Mouse (Mus musculus) brain, adult 10 weeks (tissue): Measurements from ENCODE around the gene Ube2dnl1. TPM values are rescaled to one million over a fixed set of nuclear protein-coding genes. Genes with fewer than 3 reads are reported as not detected.

Experiments used
- polyA plus RNA-seq: library from polyadenylated mRNA; stranded (reverse); fragments of 350-450 nt; fragmentation: Illumina TruSeq; extraction: RNeasy Lipid Tissue Mini Kit (QIAGEN cat#74804); gene quantifications from one replicate; pipeline ENCODE4 v1.2.3, GENCODE M21; 2015; ENCODE audit warnings: low read depth, low replicate concordance

Gene Ube2dnl1
- not detected for polyA plus RNA-seq

DNA sequence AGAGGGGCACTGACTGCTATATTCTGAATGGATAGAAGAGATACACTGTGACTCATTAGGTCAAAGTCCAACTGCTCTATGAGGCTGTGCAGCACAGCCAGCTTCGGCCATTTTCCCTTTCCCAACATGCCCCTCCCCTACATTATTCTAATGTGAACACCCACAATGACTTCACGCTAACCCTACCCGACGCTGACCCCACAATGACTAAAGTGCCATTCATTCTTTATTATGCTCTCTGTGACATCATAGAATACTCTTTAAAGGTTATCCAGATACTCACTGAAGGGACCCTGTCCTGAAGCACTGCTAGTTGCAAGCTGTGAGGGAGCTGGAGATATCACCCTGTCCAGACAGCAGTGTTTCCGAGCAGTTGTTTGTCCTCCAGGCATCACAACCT, at the start of gene Ube2dnl1:
Ube2dnl1 (plus strand) TSS at position 301 of the 400 bp plus-strand sequence.

DNA sequence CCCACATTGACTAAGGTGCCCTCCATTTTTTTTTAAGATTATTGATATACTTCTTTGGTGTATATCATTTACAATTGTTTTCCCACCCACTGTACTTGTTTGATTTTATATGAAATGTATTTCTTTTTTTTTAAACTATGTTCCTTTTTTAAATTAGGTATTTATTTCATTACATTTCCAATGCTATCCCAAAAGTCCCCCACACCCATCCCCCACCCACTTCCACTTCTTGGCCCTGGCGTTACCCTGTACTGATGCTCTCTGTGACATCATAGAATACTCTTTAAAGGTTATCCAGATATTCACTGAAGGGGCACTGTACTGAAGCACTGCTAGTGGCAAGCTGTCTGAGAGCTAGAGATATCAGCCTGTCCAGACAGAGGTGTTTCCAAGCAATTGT, 2.5 kb downstream of the Ube2dnl1 start, which contains the start of gene Ube2dnl2:
Ube2dnl2 (plus strand) TSS at position 301 of the 400 bp plus-strand sequence.

Other genes starting within 250 kb of the Ube2dnl1 start
- not detected for gene Ube2dnl2, start 2.6 kb downstream of the Ube2dnl1 start, polyA plus RNA-seq